Mouse (Mus musculus) megakaryocyte, embryonic 14.5 days (primary cell): Measurements from ENCODE around the gene Ttbk1. TPM values are rescaled to one million over a fixed set of nuclear protein-coding genes. Genes with fewer than 3 reads are reported as not detected.
A peak's percentile ranks its signal among the peaks of the same experiment; 100 is the strongest.

Experiments used
- H3K27me3 ChIP-seq: replicated peaks from 2 replicates; pipeline ENCODE3; 2012; ENCODE audit warnings: inconsistent platforms
- H3K36me3 ChIP-seq: replicated peaks from 2 replicates; pipeline ENCODE3; 2012; ENCODE audit warnings: low read length, inconsistent platforms, mixed read lengths
- H3K4me1 ChIP-seq: 2 replicates; pipeline ENCODE4 v1.6.1; 2012; ENCODE audit warnings: inconsistent platforms
- H3K4me3 ChIP-seq: replicated peaks from 2 replicates; pipeline ENCODE3; 2012; ENCODE audit warnings: moderate library complexity, mild to moderate bottlenecking, inconsistent platforms
- H3K9me3 ChIP-seq: 2 replicates; pipeline ENCODE4 v1.6.1; 2012; ENCODE audit warnings: inconsistent platforms
- FLI1 ChIP-seq: IDR thresholded peaks from 2 replicates; pipeline ENCODE4 v1.6.1; 2012; ENCODE audit warnings: low read length, inconsistent platforms, mixed read lengths
- GATA1 ChIP-seq: IDR thresholded peaks from 3 replicates; pipeline ENCODE4 v1.6.1; 2012; ENCODE audit warnings: mixed read lengths, low read length, inconsistent platforms, borderline replicate concordance
- polyA plus RNA-seq: library from polyadenylated mRNA; stranded (reverse); fragments of >175 nt; gene quantifications from 2 replicates; pipeline ENCODE4 v1.2.3, GENCODE M21; 2012; ENCODE audit warnings: low replicate concordance; ENCODE audit not compliant: insufficient read depth

Gene Ttbk1
- 0.06 and 0.60 TPM in 2 replicates for polyA plus RNA-seq

DNA sequence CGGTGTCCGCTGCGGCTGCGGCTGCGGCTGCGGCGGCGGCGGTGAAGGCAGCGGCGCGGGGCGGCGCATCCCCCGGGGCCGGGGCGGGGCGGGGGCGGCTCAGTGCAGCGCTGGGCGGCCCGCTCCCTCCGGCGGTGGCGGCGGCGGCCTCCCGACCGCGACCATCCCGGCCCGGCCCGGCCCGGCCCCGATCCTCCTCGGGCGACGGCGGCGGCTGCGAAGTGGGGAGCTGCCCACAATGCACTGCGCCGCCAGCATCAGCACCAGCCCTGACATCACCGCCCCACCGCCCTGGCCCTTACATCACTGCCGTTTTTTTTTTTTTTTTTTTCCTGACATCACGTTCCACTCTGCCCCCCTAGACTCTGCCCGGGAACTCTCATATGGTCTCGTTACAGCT, at the start of gene Ttbk1:
TSS of gene Ttbk1 (minus strand) at position 245 of the 400 bp plus-strand sequence.
- Histone ChIP-seq H3K4me3 (no peak within 1 kb of the TSS), H3K27me3 (peaks cover 75% of the 10 kb centered on the region), H3K36me3 (no peaks in the 10 kb centered on the region)

DNA sequence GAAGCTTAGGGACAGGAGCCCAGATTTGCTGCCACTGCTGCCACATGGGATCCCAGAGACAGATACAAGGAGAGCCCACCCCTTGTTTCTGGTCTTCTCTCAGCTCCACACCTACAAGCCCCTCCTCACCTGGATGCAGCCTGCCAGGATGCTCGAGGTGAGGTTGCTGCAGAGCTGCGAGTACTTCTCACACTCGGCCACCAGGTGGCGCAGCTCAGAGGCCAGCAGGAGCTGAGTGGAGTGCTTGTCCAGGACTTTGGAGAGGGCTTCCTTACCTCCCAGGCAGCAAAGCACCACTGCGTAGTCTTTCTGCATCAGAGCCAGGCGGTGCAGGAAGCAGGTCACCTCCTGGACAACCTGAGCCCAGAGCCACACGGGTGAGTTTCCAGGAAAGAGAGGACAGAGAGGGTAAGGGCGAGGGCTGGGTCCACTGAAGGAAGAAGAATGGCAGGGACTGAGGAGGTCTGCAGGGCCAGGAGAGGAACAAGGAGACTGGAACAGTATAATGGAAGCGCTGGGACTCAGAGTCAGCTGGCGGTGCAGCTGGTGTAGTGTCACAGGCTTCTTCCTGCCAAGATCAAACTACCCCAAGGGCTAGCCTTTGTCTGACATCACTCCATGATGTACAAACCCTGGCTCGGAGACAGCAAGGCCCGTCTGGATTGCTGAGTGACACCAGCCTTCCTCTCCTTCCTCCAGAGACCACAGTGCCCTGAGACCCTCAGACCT, 38.3 kb upstream of the Ttbk1 start:
- TF ChIP-seq FLI1, result no peak
- no peak for TF ChIP-seq GATA1
- H3K4me3 ChIP-seq, result no peak overlapping the region

More for the DNA sequence above, at the start of gene Ttbk1:
- no peak for TF ChIP-seq GATA1
- TF ChIP-seq FLI1, result no peak
- H3K9me3 ChIP-seq, result peaks cover 6% of the 10 kb centered on the region
- peaks cover 24% of the 10 kb centered on the region for H3K4me1 ChIP-seq

DNA sequence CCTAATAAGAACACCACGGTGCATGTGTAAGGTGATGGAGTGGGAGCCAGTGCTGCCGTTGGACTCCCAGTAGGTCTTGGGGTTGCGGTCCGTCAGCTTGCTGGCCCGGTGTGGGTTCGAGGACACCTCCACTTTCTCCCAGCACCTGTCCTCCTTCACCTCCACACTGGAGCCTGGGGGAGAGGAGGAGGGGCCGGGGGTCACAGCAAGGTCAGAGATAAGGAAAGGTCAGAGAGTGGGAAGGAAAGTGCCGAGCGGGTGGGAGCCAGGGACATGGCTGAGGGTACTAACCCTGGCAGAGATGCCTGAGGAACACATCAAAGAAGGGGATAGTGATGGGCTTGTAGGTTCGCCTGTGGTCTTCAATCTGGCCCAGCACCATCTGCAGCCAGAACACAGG, 37.6 kb upstream of the Ttbk1 start:
- H3K9me3 ChIP-seq, result no peaks in the 10 kb centered on the region
- H3K27me3 ChIP-seq, result peaks cover 37% of the 10 kb centered on the region
- H3K36me3 ChIP-seq, result peaks cover 21% of the 10 kb centered on the region
- no peak overlapping the region for H3K4me3 ChIP-seq
- H3K4me1 ChIP-seq, result peaks cover 20% of the 10 kb centered on the region
- no peak for TF ChIP-seq GATA1
- no peak for TF ChIP-seq FLI1

More for the DNA sequence above, 38.3 kb upstream of the Ttbk1 start:
- H3K4me1 ChIP-seq, result peaks cover 14% of the 10 kb centered on the region
- H3K27me3 ChIP-seq, result peaks cover 31% of the 10 kb centered on the region
- H3K36me3 ChIP-seq, result peaks cover 21% of the 10 kb centered on the region
- H3K9me3 ChIP-seq, result no peaks in the 10 kb centered on the region

DNA sequence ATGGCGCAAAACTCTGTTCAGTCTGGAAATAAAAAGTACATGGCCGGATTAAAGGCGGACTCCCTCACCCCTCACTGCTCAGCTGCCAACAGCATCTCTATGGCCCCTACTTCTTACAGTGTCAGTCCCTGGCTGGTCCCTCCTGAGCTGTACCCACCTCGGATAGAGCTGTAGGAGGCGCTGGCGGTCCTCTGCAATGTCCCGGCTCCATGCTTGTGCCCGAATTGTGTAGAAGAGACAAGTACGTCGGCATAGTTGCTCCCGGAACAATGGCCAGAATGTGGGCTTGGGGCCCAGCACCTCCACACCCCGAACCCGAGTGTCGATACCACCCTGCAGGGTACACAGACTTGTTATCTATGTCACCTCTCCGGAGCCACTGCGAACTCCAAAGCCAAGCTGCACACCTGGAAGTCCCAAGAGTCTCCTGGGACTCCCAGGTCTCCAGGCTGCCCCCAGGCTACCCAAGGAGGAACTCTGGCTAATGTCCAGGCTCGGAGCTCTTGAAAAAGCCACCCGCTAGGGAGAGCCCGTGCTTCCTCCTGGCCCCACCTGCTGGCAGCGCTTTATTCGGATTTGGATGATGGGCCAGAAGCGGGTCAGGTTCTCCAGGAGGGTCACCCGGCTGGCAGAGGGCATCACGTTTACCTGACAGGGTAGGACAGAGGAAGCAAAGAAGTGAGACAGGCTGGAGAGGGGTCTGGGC, 34.6 kb upstream of the Ttbk1 start:
- TF ChIP-seq GATA1 (no peak), FLI1 (no peak)
- Histone ChIP-seq H3K4me3 (no peak overlapping the region), H3K27me3 (peaks cover 43% of the 10 kb centered on the region), H3K36me3 (peaks cover 14% of the 10 kb centered on the region), H3K4me1 (peaks cover 25% of the 10 kb centered on the region), H3K9me3 (0 out of 2 replicates have a peak, but pooled peaks cover 4% of the 10 kb centered on the region)

DNA sequence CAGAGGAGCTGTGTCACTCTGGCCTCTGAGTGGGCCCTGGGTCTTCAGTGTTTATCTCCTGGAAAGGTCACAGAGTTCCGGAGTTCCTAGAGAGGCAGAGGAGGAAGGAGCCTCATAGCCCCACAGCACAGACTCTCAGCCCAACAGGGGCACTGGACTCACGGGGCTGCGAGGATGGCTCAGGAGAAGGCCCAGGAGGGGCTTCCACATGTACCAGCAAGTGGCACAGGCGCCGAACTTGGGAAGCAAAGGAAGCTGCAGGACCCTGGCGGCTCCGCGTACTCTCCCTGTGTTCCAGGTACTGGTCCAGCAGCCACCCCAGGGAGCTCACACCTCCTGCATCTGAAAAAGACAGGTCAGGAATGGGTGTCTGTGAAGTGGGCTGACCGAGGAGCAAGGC, 33.7 kb upstream of the Ttbk1 start:
- Histone ChIP-seq H3K4me3 (peak overlapping the region; percentile 83), H3K9me3 (0 out of 2 replicates have a peak, but pooled peaks cover 4% of the 10 kb centered on the region), H3K27me3 (peaks cover 41% of the 10 kb centered on the region), H3K4me1 (peaks cover 24% of the 10 kb centered on the region), H3K36me3 (peaks cover 11% of the 10 kb centered on the region)
- no peak for TF ChIP-seq FLI1
- TF ChIP-seq GATA1, result no peak

DNA sequence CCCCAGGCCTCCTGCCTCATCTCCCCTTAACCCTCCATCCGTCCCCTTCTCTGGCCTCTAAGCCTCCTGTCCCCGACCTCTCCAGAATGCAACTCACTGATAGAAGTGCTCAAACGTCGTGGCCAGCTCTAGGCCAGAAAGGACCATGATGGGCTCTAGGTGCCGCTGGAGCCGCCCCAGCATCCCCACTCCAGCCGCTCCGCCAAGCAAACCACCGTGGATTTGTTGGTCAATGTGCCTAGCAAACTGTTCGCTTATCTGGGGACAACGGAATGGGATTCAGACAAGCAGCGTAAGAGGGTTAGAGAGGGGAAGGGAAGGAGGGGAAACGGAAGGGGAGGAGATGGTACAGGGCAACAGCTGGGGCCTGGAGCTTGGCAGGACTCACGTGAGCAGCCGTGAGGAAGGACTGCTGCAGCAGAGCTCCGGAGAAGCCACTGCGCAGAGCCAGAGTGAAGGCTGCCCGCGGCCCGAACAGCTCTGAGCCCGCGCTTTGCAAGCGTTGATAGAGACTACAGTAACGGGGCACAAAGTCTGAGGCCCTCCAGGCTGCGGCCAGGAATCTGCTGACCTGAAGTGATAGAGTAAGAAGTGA, 33.0 kb upstream of the Ttbk1 start:
- peaks cover 17% of the 10 kb centered on the region for H3K4me1 ChIP-seq
- H3K27me3 ChIP-seq, result peaks cover 39% of the 10 kb centered on the region
- H3K36me3 ChIP-seq, result peaks cover 9% of the 10 kb centered on the region
- no peak for TF ChIP-seq GATA1
- H3K4me3 ChIP-seq, result peak overlapping the region; percentile 83
- 0 out of 2 replicates have a peak, but pooled peaks cover 4% of the 10 kb centered on the region for H3K9me3 ChIP-seq

DNA sequence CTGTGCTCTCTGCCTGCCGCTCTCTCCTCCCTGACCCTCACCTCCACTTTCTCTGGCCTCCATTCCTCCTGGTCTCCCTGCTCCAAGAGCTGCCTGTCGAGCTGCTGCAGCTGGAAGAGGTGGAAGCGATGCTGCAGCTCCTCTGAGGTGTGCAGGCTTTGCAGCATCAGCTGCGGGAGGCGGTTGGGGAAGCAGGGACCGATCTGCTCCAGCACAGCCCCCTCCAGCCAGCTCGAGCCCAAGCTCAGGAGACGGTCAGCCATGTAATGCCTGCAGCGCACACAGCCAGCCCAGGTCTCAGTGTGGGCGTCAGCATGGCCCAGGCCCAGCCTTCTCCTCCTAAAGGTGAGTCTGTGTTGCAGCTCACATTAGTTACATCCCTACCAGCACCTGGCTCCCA, 32.5 kb upstream of the Ttbk1 start:
- Histone ChIP-seq H3K4me3 (peak overlapping the region; percentile 83), H3K27me3 (peaks cover 39% of the 10 kb centered on the region), H3K9me3 (0 out of 2 replicates have a peak, but pooled peaks cover 4% of the 10 kb centered on the region), H3K36me3 (peaks cover 6% of the 10 kb centered on the region), H3K4me1 (peaks cover 17% of the 10 kb centered on the region)
- TF ChIP-seq GATA1 (no peak), FLI1 (no peak)

DNA sequence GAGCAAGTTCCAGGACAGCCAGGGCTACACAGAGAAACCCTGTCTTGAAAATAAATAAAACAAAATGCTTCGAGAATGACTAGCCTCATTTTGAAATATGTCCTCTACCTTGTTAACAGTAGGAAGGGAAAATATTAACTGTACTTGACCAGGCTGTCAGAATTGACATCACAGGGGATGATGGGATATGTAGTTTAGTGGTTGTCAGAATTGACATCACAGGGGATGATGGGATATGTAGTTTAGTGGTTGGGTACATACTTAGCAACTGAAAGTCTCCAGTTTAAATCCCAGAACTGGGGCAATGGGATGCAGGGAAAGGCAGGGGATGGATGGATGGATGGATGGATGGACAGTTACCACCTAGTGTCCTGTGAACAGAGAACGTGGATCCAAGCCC, 25.9 kb upstream of the Ttbk1 start:
- H3K4me3 ChIP-seq, result no peak overlapping the region
- 0 out of 2 replicates have a peak, but pooled peaks cover 4% of the 10 kb centered on the region for H3K9me3 ChIP-seq
- peaks cover 9% of the 10 kb centered on the region for H3K27me3 ChIP-seq
- TF ChIP-seq GATA1 (no peak), FLI1 (no peak)
- H3K4me1 ChIP-seq, result peaks cover 3% of the 10 kb centered on the region; the same call in 1 of the 2 replicates
- H3K36me3 ChIP-seq, result peaks cover 2% of the 10 kb centered on the region

DNA sequence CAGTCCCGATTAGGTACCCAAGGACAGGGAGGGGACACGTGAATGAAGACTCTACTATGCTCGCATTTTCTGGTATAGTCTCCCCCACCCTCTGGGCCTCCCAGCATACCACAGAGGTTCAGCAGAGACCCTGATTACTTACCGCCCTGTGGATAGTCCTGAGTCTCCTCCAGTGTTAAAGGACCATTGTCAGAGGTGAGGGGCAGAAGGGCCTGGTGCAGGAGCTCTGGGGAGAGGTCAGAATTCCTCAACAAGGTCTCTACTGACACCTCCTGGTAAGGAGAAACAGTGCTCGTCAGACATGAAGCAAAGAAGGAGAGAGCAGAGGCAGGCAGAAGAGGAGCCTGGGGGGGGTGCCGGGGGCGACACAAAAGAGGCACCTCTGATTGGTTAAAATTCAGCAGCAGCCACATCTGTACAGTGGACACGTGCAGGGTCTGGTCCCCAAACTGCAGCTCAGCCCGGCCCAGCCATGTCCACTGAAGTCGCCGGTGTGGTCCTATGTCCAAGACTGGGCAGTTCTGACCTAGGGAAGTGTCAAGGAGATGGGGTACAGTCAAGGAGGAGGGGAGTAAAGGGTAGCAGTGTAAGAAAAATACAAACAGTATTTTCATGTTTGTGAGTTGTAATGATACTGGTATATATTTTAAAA, 23.7 kb upstream of the Ttbk1 start:
- no peak for TF ChIP-seq GATA1
- no peak for TF ChIP-seq FLI1
- Histone ChIP-seq H3K4me1 (peaks cover 6% of the 10 kb centered on the region; the same call in 1 of the 2 replicates), H3K36me3 (no peaks in the 10 kb centered on the region), H3K9me3 (no peaks in the 10 kb centered on the region), H3K27me3 (peaks cover 25% of the 10 kb centered on the region), H3K4me3 (no peak overlapping the region)

DNA sequence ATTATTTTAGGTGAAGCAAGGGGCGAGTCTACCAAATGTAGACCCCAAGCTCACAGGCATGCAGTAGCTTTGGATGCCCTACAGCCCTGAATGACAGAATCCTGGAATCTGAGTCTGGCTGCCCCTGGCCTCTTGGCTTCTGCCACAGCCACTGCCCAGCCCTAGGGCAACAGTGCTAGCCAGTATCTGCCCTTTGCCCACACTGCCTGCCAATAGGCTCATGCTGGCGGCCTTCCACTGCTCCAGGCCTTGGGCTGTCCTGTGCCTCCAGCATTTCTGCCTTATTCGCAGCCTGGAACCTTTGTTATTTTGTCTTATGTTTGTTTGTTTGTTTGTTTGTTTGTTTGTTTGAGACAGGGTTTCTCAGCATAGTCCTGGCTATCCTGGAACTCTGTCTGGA, 18.1 kb upstream of the Ttbk1 start:
- H3K9me3 ChIP-seq, result no peaks in the 10 kb centered on the region

More for the DNA sequence above, 18.1 kb upstream of the Ttbk1 start:
- Histone ChIP-seq H3K36me3 (peaks cover 20% of the 10 kb centered on the region), H3K4me3 (no peak overlapping the region), H3K4me1 (peaks cover 6% of the 10 kb centered on the region; the same call in 1 of the 2 replicates), H3K27me3 (peaks cover 53% of the 10 kb centered on the region)
- TF ChIP-seq FLI1, result no peak
- no peak for TF ChIP-seq GATA1
